Mouse (Mus musculus): ENCODE data around the gene Gm14147.
"Not testable (repeated sequence)": the region's sequence is repeated elsewhere in the genome, so short reads cannot be mapped to it uniquely, and the experiment has no call there.

GRCm38 (mm10) chr2:151097945-151098344, at the start of gene Gm14147:
- not testable (repeated sequence) for TF ChIP-seq CTCF (IDR thresholded peaks at IDR 0.05; ENCODE audit: control insufficient read depth, insufficient read depth, low read length); POLR2A (IDR thresholded peaks at IDR 0.05; ENCODE audit: borderline replicate concordance, control insufficient read depth, low read depth, low read length)
